Mouse (Mus musculus): ENCODE results near the gene Foxp4. TPM values are rescaled to one million over a fixed set of nuclear protein-coding genes. Genes with fewer than 3 reads are reported as not detected.

Foxp4 gene
- total RNA-seq (2021): 10 to 100 TPM; 44.1 to 55.9 TPM

- intact Hi-C loops (cut with DNase I): loop anchor here (1.0 to 5.0 kb wide), 3 partner anchors 46 to 173 kb away; no protein-coding TSS in a partner anchor
Observed at GRCm38 (mm10) chr17:47924383-47925339, at the start of gene Foxp4. TSS of gene Foxp4 (minus strand) at chr17:47924645.

GRCm38 (mm10) chr17:47973563-47974472, 49.4 kb upstream of the Foxp4 start:
- DNase-seq (ENCODE audit: low spot score in 2 of 2): peak; percentile 21 to 35
- intact Hi-C loops (cut with DNase I): no loop called here

More at GRCm38 (mm10) chr17:47924383-47925339, at the start of gene Foxp4:
- peak; percentile 74 to 77 for DNase-seq (ENCODE audit: low spot score in 2 of 2)

GRCm38 (mm10) chr17:47965885-47966505, 41.5 kb upstream of the Foxp4 start:
- intact Hi-C loops (cut with DNase I): no loop called here
- no peak for DNase-seq (ENCODE audit: low spot score in 2 of 2)

- intact Hi-C loops (cut with DNase I): no loop called here
Observed at GRCm38 (mm10) chr17:47958046-47958790, 33.8 kb upstream of the Foxp4 start.

GRCm38 (mm10) chr17:47956486-47956885, 32.0 kb upstream of the Foxp4 start:
- no peak for DNase-seq (ENCODE audit: low spot score in 2 of 2)
- intact Hi-C loops (cut with DNase I): no loop called here

More at GRCm38 (mm10) chr17:47958046-47958790, 33.8 kb upstream of the Foxp4 start:
- DNase-seq (ENCODE audit: low spot score in 2 of 2): no peak

- intact Hi-C loops (cut with DNase I): no loop called here
- no peak for DNase-seq (ENCODE audit: low spot score in 2 of 2)
Observed at GRCm38 (mm10) chr17:47955054-47955741, 30.8 kb upstream of the Foxp4 start.

GRCm38 (mm10) chr17:47953231-47953630, 28.8 kb upstream of the Foxp4 start:
- intact Hi-C loops (cut with DNase I): no loop called here
- no peak for DNase-seq (ENCODE audit: low spot score in 2 of 2)

GRCm38 (mm10) chr17:47952368-47953081, 28.1 kb upstream of the Foxp4 start:
- intact Hi-C loops (cut with DNase I): no loop called here
- DNase-seq (ENCODE audit: low spot score in 2 of 2): no peak

- no peak for DNase-seq (ENCODE audit: low spot score in 2 of 2)
- intact Hi-C loops (cut with DNase I): no loop called here
Observed at GRCm38 (mm10) chr17:47951452-47951851, 27.0 kb upstream of the Foxp4 start.

- intact Hi-C loops (cut with DNase I): no loop called here
- DNase-seq (ENCODE audit: low spot score in 2 of 2): no peak
Observed at GRCm38 (mm10) chr17:47950831-47951230, 26.4 kb upstream of the Foxp4 start.

GRCm38 (mm10) chr17:47949441-47949840, 25.0 kb upstream of the Foxp4 start:
- intact Hi-C loops (cut with DNase I): no loop called here
- no peak for DNase-seq (ENCODE audit: low spot score in 2 of 2)

GRCm38 (mm10) chr17:47948753-47949152, 24.3 kb upstream of the Foxp4 start:
- intact Hi-C loops (cut with DNase I): no loop called here
- no peak for DNase-seq (ENCODE audit: low spot score in 2 of 2)

- intact Hi-C loops (cut with DNase I): no loop called here
Observed at GRCm38 (mm10) chr17:47946921-47947420, 22.5 kb upstream of the Foxp4 start.

GRCm38 (mm10) chr17:47946111-47946510, 21.7 kb upstream of the Foxp4 start:
- intact Hi-C loops (cut with DNase I): no loop called here
- no peak for DNase-seq (ENCODE audit: low spot score in 2 of 2)

More at GRCm38 (mm10) chr17:47946921-47947420, 22.5 kb upstream of the Foxp4 start:
- DNase-seq (ENCODE audit: low spot score in 2 of 2): no peak

GRCm38 (mm10) chr17:47943103-47943870, 18.8 kb upstream of the Foxp4 start:
- intact Hi-C loops (cut with DNase I): no loop called here
- DNase-seq (ENCODE audit: low spot score in 2 of 2): peak in 1 of 2 experiments; percentile 5

GRCm38 (mm10) chr17:47942008-47942407, 17.6 kb upstream of the Foxp4 start:
- intact Hi-C loops (cut with DNase I): no loop called here
- DNase-seq (ENCODE audit: low spot score in 2 of 2): no peak

GRCm38 (mm10) chr17:47938839-47939238, 14.4 kb upstream of the Foxp4 start:
- intact Hi-C loops (cut with DNase I): no loop called here
- DNase-seq (ENCODE audit: low spot score in 2 of 2): no peak
